Mouse (Mus musculus) stomach, embryonic 16.5 days (tissue): Measurements from ENCODE around the gene Rbbp4. TPM values are rescaled to one million over a fixed set of nuclear protein-coding genes. Genes with fewer than 3 reads are reported as not detected.
A peak's percentile ranks its signal among the peaks of the same experiment; 100 is the strongest.

Source experiments
- ATAC-seq: fragments of 200-750 bp; cut with Nextera tagmentation; 2 replicates; pipeline ENCODE4 v1.8.0; 2017; ENCODE audit warnings: moderate number of reproducible peaks, moderate TSS enrichment; ENCODE audit not compliant: insufficient read depth, low FRiP score
- H3K27ac ChIP-seq: fragments of 300-500 bp; sonication (generic); 2 replicates; pipeline ENCODE4 v1.5.1; 2014; ENCODE audit warnings: low read length
- H3K27me3 ChIP-seq: fragments of 300-500 bp; sonication (generic); 2 replicates; pipeline ENCODE4 v1.6.1; 2014; ENCODE audit warnings: low read length, control low read depth, mixed read lengths; ENCODE audit not compliant: control insufficient read depth, insufficient read depth
- H3K36me3 ChIP-seq: fragments of 300-500 bp; sonication (generic); 2 replicates; pipeline ENCODE4 v1.6.1; 2014; ENCODE audit warnings: low read length; ENCODE audit not compliant: control insufficient read depth, insufficient read depth
- H3K4me1 ChIP-seq: fragments of 300-500 bp; sonication (generic); 2 replicates; pipeline ENCODE4 v1.6.1; 2014; ENCODE audit warnings: low read length, control low read depth, mixed read lengths; ENCODE audit not compliant: control insufficient read depth, insufficient read depth
- H3K4me2 ChIP-seq: fragments of 300-500 bp; sonication (generic); 2 replicates; pipeline ENCODE4 v1.6.1; 2014; ENCODE audit warnings: low read depth, low read length, mixed read lengths
- H3K4me3 ChIP-seq: fragments of 300-500 bp; sonication (generic); replicated peaks from 2 replicates; pipeline ENCODE4 v1.5.1; 2014; ENCODE audit warnings: mild to moderate bottlenecking, low read length
- H3K9ac ChIP-seq: fragments of 300-500 bp; sonication (generic); 2 replicates; pipeline ENCODE4 v1.6.1; 2014; ENCODE audit warnings: low read length
- H3K9me3 ChIP-seq: fragments of 300-500 bp; sonication (generic); replicated peaks from 2 replicates; pipeline ENCODE4 v1.6.1; 2016; ENCODE audit warnings: low read length, control low read depth; ENCODE audit not compliant: control insufficient read depth
- WGBS: fragments of 180-500 bp; shearing (Covaris S2); extraction: QIAGEN DNeasy Blood & Tissue Kit; methylation state at CpG from one replicate; pipeline ENCODE4 v1.1.7; 2014; 5-methylcytosine and 5-hydroxymethylcytosine counted together
- polyA plus RNA-seq: library from polyadenylated mRNA; unstranded; fragments of >200 nt; fragmentation: Nextera tagmentation; extraction: Ambion mirVana; gene quantifications from 2 replicates; pipeline ENCODE4 v1.2.1, GENCODE M21; 2015

The Rbbp4 gene
- polyA plus RNA-seq, 1 experiment from 2014 or later, result 291 TPM

DNA sequence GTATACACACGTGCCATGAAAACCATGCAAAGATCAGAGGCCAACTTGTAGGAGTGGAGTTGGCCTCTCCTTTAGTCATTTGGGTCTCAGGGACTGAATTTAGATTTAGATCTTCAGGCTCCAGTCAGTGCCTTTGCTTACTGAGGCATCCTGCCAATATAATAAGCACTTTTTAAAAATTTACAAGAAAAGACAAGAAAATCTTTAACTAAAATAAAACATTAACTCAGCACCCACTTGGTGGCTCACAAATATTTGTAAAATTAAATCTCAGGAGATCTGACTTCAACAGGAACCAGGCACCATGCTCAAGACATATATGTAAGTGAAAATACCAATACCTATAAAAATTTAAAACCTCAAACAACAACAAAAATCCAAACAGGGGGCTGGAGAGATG is 14.3 kb downstream of the Rbbp4 start:
- Histone ChIP-seq H3K9ac (no peak overlapping the region), H3K36me3 (peaks cover 39% of the 10 kb centered on the region), H3K4me1 (no peaks in the 10 kb centered on the region), H3K4me3 (no peak overlapping the region), H3K4me2 (no peak overlapping the region), H3K27ac (no peak overlapping the region), H3K27me3 (no peaks in the 10 kb centered on the region), H3K9me3 (no peaks in the 10 kb centered on the region)
- ATAC-seq, result no peak
- 89% methylated on average over 1 of the region's 1 CpGs for WGBS

GRCm38 (mm10) chr4:129313886-129314285 is 21.3 kb downstream of the Rbbp4 start:
- WGBS, result 51% methylated on average over 3 of the region's 3 CpGs
- no peak overlapping the region for H3K9ac ChIP-seq
- H3K4me2 ChIP-seq, result no peak overlapping the region
- ATAC-seq, result no peak
- H3K4me1 ChIP-seq, result no peaks in the 10 kb centered on the region
- H3K4me3 ChIP-seq, result no peak overlapping the region
- H3K27me3 ChIP-seq, result no peaks in the 10 kb centered on the region
- peaks cover 35% of the 10 kb centered on the region for H3K36me3 ChIP-seq
- no peak overlapping the region for H3K27ac ChIP-seq
- no peaks in the 10 kb centered on the region for H3K9me3 ChIP-seq

DNA sequence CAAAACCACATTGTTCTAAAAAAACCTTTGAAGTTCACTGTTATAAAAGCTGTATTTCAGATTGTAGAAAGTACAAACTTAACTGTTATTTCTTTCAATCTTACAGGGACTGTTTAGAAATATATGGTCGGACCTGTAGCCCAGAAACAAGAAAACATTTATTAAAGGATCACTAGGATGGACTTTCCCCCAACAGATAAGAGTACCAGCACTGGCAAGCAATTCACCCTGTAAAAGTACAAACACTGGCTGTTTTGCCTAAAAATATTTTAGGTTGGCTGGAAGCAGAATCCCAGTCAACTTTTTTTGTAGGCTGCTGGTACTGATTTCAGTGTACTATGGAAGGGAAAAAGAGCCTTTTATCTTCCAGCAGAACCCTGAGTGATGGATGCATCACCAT is 27.2 kb downstream of the Rbbp4 start:
- no peak overlapping the region for H3K4me3 ChIP-seq
- no peaks in the 10 kb centered on the region for H3K9me3 ChIP-seq
- H3K36me3 ChIP-seq, result peaks cover 15% of the 10 kb centered on the region
- H3K27me3 ChIP-seq, result no peaks in the 10 kb centered on the region
- WGBS, result 80% methylated on average over 1 of the region's 1 CpGs
- no peaks in the 10 kb centered on the region for H3K4me1 ChIP-seq
- ATAC-seq, result no peak
- no peak overlapping the region for H3K27ac ChIP-seq
- no peak overlapping the region for H3K4me2 ChIP-seq
- no peak overlapping the region for H3K9ac ChIP-seq

GRCm38 (mm10) chr4:129304306-129304705 is 30.9 kb downstream of the Rbbp4 start:
- peaks cover 8% of the 10 kb centered on the region for H3K36me3 ChIP-seq
- no peak overlapping the region for H3K9ac ChIP-seq
- H3K27ac ChIP-seq, result no peak overlapping the region
- H3K27me3 ChIP-seq, result no peaks in the 10 kb centered on the region
- no peak overlapping the region for H3K4me2 ChIP-seq
- H3K9me3 ChIP-seq, result 0 out of 2 replicates have a peak, but pooled peaks cover 4% of the 10 kb centered on the region
- 0 out of 2 replicates have a peak, but pooled peaks cover under 1% of the 10 kb centered on the region for H3K4me1 ChIP-seq
- no peak for ATAC-seq
- no peak overlapping the region for H3K4me3 ChIP-seq
- 57% methylated on average over 1 of the region's 1 CpGs for WGBS

GRCm38 (mm10) chr4:129303816-129304215 is 31.4 kb downstream of the Rbbp4 start:
- no peak overlapping the region for H3K4me3 ChIP-seq
- no peak overlapping the region for H3K27ac ChIP-seq
- no peak overlapping the region for H3K9ac ChIP-seq
- H3K36me3 ChIP-seq, result peaks cover 8% of the 10 kb centered on the region
- 0 out of 2 replicates have a peak, but pooled peaks cover 4% of the 10 kb centered on the region for H3K9me3 ChIP-seq
- H3K4me2 ChIP-seq, result no peak overlapping the region
- ATAC-seq, result no peak
- H3K4me1 ChIP-seq, result 0 out of 2 replicates have a peak, but pooled peaks cover 4% of the 10 kb centered on the region
- 86% methylated on average over 9 of the region's 9 CpGs for WGBS
- no peaks in the 10 kb centered on the region for H3K27me3 ChIP-seq

GRCm38 (mm10) chr4:129303401-129303800 is 31.8 kb downstream of the Rbbp4 start:
- peaks cover 8% of the 10 kb centered on the region for H3K36me3 ChIP-seq
- H3K27ac ChIP-seq, result no peak overlapping the region
- 0 out of 2 replicates have a peak, but pooled peaks cover 4% of the 10 kb centered on the region for H3K9me3 ChIP-seq
- peaks cover 5% of the 10 kb centered on the region; the same call in 1 of the 2 replicates for H3K4me1 ChIP-seq
- H3K4me2 ChIP-seq, result no peak overlapping the region
- no peak overlapping the region for H3K4me3 ChIP-seq
- H3K9ac ChIP-seq, result no peak overlapping the region
- no peaks in the 10 kb centered on the region for H3K27me3 ChIP-seq
- ATAC-seq, result no peak
- WGBS, result 75% methylated on average over 5 of the region's 5 CpGs

- no peaks in the 10 kb centered on the region for H3K36me3 ChIP-seq
- H3K4me2 ChIP-seq, result no peak overlapping the region
- 0 out of 2 replicates have a peak, but pooled peaks cover 4% of the 10 kb centered on the region for H3K9me3 ChIP-seq
- ATAC-seq, result no peak
- no peak overlapping the region for H3K4me3 ChIP-seq
- 48% methylated on average over 10 of the region's 10 CpGs for WGBS
- H3K27ac ChIP-seq, result no peak overlapping the region
- H3K27me3 ChIP-seq, result no peaks in the 10 kb centered on the region
- peaks cover 10% of the 10 kb centered on the region for H3K4me1 ChIP-seq
- no peak overlapping the region for H3K9ac ChIP-seq
Measured at GRCm38 (mm10) chr4:129299121-129299520, 36.0 kb downstream of the Rbbp4 start.

GRCm38 (mm10) chr4:129297724-129298123 is 37.4 kb downstream of the Rbbp4 start:
- ATAC-seq, result peak; percentile 72; the same call in 1 of the 2 replicates
- no peaks in the 10 kb centered on the region for H3K36me3 ChIP-seq

GRCm38 (mm10) chr4:129296066-129296465 is 39.1 kb downstream of the Rbbp4 start:
- 70% methylated on average over 7 of the region's 7 CpGs for WGBS
- Histone ChIP-seq H3K27ac (no peak overlapping the region), H3K4me2 (no peak overlapping the region)

More at GRCm38 (mm10) chr4:129297724-129298123, 37.4 kb downstream of the Rbbp4 start:
- WGBS, result 71% methylated on average over 4 of the region's 4 CpGs
- 0 out of 2 replicates have a peak, but pooled peaks cover 4% of the 10 kb centered on the region for H3K9me3 ChIP-seq
- peaks cover 10% of the 10 kb centered on the region for H3K4me1 ChIP-seq
- peak overlapping the region; percentile 55; the same call in 1 of the 2 replicates for H3K27ac ChIP-seq
- H3K9ac ChIP-seq, result no peak overlapping the region
- H3K4me3 ChIP-seq, result no peak overlapping the region
- no peaks in the 10 kb centered on the region for H3K27me3 ChIP-seq
- H3K4me2 ChIP-seq, result no peak overlapping the region

More at GRCm38 (mm10) chr4:129296066-129296465, 39.1 kb downstream of the Rbbp4 start:
- Histone ChIP-seq H3K4me3 (no peak overlapping the region), H3K9me3 (no peaks in the 10 kb centered on the region), H3K27me3 (no peaks in the 10 kb centered on the region), H3K4me1 (peaks cover 10% of the 10 kb centered on the region), H3K36me3 (no peaks in the 10 kb centered on the region), H3K9ac (no peak overlapping the region)
- ATAC-seq, result no peak
